Mouse (Mus musculus): ENCODE measurements around the gene Aar2.

Gene Aar2

GRCm38 (mm10) chr2:156568647-156569046, 21.3 kb downstream of the Aar2 start:
- ATAC-seq (ENCODE audit: low TSS enrichment) = no peak

- no peak for ATAC-seq (ENCODE audit: low TSS enrichment)
Observed at GRCm38 (mm10) chr2:156569261-156569660, 21.9 kb downstream of the Aar2 start.

GRCm38 (mm10) chr2:156571521-156571920, 24.1 kb downstream of the Aar2 start:
- ATAC-seq (ENCODE audit: low TSS enrichment) = no peak

- ATAC-seq (ENCODE audit: low TSS enrichment) = peak; percentile 22; the same call in 1 of the 2 replicates
Observed at GRCm38 (mm10) chr2:156576850-156577587, 29.6 kb downstream of the Aar2 start.

- no peak for ATAC-seq (ENCODE audit: low TSS enrichment)
Observed at GRCm38 (mm10) chr2:156580507-156580906, 33.1 kb downstream of the Aar2 start.

- peak; percentile 79 for ATAC-seq (ENCODE audit: low TSS enrichment)
Observed at GRCm38 (mm10) chr2:156581244-156581643, 33.9 kb downstream of the Aar2 start.

GRCm38 (mm10) chr2:156582887-156583286, 35.5 kb downstream of the Aar2 start:
- ATAC-seq (ENCODE audit: low TSS enrichment) = no peak

GRCm38 (mm10) chr2:156584154-156584796, 36.9 kb downstream of the Aar2 start:
- no peak for ATAC-seq (ENCODE audit: low TSS enrichment)

GRCm38 (mm10) chr2:156584797-156585471, 37.5 kb downstream of the Aar2 start:
- peak; percentile 17; the same call in 1 of the 2 replicates for ATAC-seq (ENCODE audit: low TSS enrichment)

- no peak for ATAC-seq (ENCODE audit: low TSS enrichment)
Observed at GRCm38 (mm10) chr2:156589481-156589880, 42.1 kb downstream of the Aar2 start.

- no peak for ATAC-seq (ENCODE audit: low TSS enrichment)
Observed at GRCm38 (mm10) chr2:156594987-156595490, 47.7 kb downstream of the Aar2 start.

- no peak for ATAC-seq (ENCODE audit: low TSS enrichment)
Observed at GRCm38 (mm10) chr2:156602581-156602980, 55.2 kb downstream of the Aar2 start.

- no peak for ATAC-seq (ENCODE audit: low TSS enrichment)
Observed at GRCm38 (mm10) chr2:156603671-156604070, 56.3 kb downstream of the Aar2 start.

GRCm38 (mm10) chr2:156605144-156605543, 57.8 kb downstream of the Aar2 start:
- no peak for ATAC-seq (ENCODE audit: low TSS enrichment)

- no peak for ATAC-seq (ENCODE audit: low TSS enrichment)
Observed at GRCm38 (mm10) chr2:156605971-156606370, 58.6 kb downstream of the Aar2 start.

GRCm38 (mm10) chr2:156613081-156613540, 65.7 kb downstream of the Aar2 start:
- ATAC-seq (ENCODE audit: low TSS enrichment) = peak; percentile 49; the same call in 1 of the 2 replicates

GRCm38 (mm10) chr2:156613541-156614257, 66.3 kb downstream of the Aar2 start, which contains the start of gene Dlgap4:
Dlgap4 (plus strand) TSS chr2:156613705.
- peak; percentile 24; the same call in 1 of the 2 replicates for ATAC-seq (ENCODE audit: low TSS enrichment)

- no peak for ATAC-seq (ENCODE audit: low TSS enrichment)
Observed at GRCm38 (mm10) chr2:156614258-156614556, 66.8 kb downstream of the Aar2 start.

GRCm38 (mm10) chr2:156614661-156615654, 67.6 kb downstream of the Aar2 start:
- ATAC-seq (ENCODE audit: low TSS enrichment) = peak; percentile 19

- ATAC-seq (ENCODE audit: low TSS enrichment) = no peak
Observed at GRCm38 (mm10) chr2:156616513-156616912, 69.1 kb downstream of the Aar2 start.
